In genomic region chr3:102995605-102996321, GRCm38 (mm10) we compare ENCODE assay signal across 8 mouse cellular contexts. TPM values are rescaled to one million over a fixed set of nuclear protein-coding genes. Genes with fewer than 3 reads are reported as not detected.
A peak's percentile ranks its signal among the peaks of the same experiment; 100 is the strongest.
DNase-seq lines count a peak whose midpoint lies in the region; ATAC-seq and TF ChIP-seq lines count a peak whose summit lies in the region.

Gene Sike1, plus strand, starts transcription at chr3:102995708.

- no peaks in the 10 kb centered on the region for H3K79me2 ChIP-seq in heart, adult 2 months (replicated peaks; ENCODE audit: control insufficient read depth, insufficient read depth, low read length)

- peaks cover 28% of the 10 kb centered on the region for H3K36me3 ChIP-seq in embryonic facial prominence, embryonic 13.5 days
- peaks cover 9% of the 10 kb centered on the region for H3K36me3 ChIP-seq in heart, adult 2 months (ENCODE audit: control insufficient read depth, insufficient read depth, low read length)
- H3K36me3 ChIP-seq in limb, embryonic 13.5 days: peaks cover 28% of the 10 kb centered on the region
- peaks cover 18% of the 10 kb centered on the region for H3K36me3 ChIP-seq in midbrain, embryonic 16.5 days (ENCODE audit: control insufficient read depth, insufficient read depth, low read length)

- ATAC-seq in embryonic facial prominence, embryonic 13.5 days (ENCODE audit: insufficient number of reproducible peaks, insufficient read depth, low FRiP score, low TSS enrichment, low read depth): peak; percentile 91
- ATAC-seq in limb, embryonic 13.5 days (ENCODE audit: low FRiP score, low read depth): peak; percentile 98
- peak; percentile 98 for ATAC-seq in midbrain, embryonic 16.5 days

- TF ChIP-seq POLR2A in heart, adult 2 months (IDR thresholded peaks at IDR 0.05; ENCODE audit: insufficient read depth, low read depth, low read length): peak; percentile 85

- intact Hi-C loops in heart, adult 2 months (cut with DNase I): loop anchor here (1.0 to 10.0 kb wide), 3 partner anchors 24 to 261 kb away; partner anchors contain the start of genes Nras and Tspan2

- H3K4me3 ChIP-seq in embryonic facial prominence, embryonic 13.5 days: peak within 1 kb of the TSS; percentile 74
- H3K4me3 ChIP-seq in heart, adult 2 months: peak within 1 kb of the TSS; percentile 72
- H3K4me3 ChIP-seq in limb, embryonic 13.5 days: peak within 1 kb of the TSS; percentile 70
- H3K4me3 ChIP-seq in midbrain, embryonic 16.5 days (ENCODE audit: low read depth, low read length): peak within 1 kb of the TSS; percentile 51

- H3K9ac ChIP-seq in embryonic facial prominence, embryonic 13.5 days: peak within 1 kb of the TSS; percentile 87
- peak within 1 kb of the TSS; percentile 91 for H3K9ac ChIP-seq in heart, adult 2 months (ENCODE audit: low read depth, low read length)
- H3K9ac ChIP-seq in limb, embryonic 13.5 days: peak within 1 kb of the TSS; percentile 85
- peak within 1 kb of the TSS; percentile 74 for H3K9ac ChIP-seq in midbrain, embryonic 16.5 days (ENCODE audit: low read depth, low read length)

- DNase-seq in 3134 (ENCODE audit: extremely low read depth, insufficient read length, low spot score): peak; percentile 94
- peak; percentile 97 for DNase-seq in adrenal gland, postnatal 36 days
- peak; percentile 97 for DNase-seq in heart, adult 2 months
- DNase-seq in kidney, adult 8-10 months: peak; percentile 92 to 94
- DNase-seq in spleen, postnatal 10 days (ENCODE audit: low spot score in 2 of 2): peak; percentile 85 to 95

- TF ChIP-seq CTCF in heart, adult 2 months (IDR thresholded peaks at IDR 0.05): no peak

- WGBS in embryonic facial prominence, embryonic 13.5 days: under 1% methylated on average over 60 of the region's 60 CpGs
- WGBS in heart, adult 2 months: 2% methylated on average over 56 of the region's 60 CpGs
- WGBS in limb, embryonic 13.5 days: under 1% methylated on average over 46 of the region's 60 CpGs
- WGBS in midbrain, embryonic 16.5 days: under 1% methylated on average over 49 of the region's 60 CpGs

- peak; percentile 85; the same call in 1 of the 2 replicates for TF ChIP-seq EP300 in heart, adult 2 months (IDR thresholded peaks at IDR 0.05; ENCODE audit: insufficient read depth, low read depth, low read length)

- peak within 1 kb of the TSS; percentile 88 for H3K27ac ChIP-seq in embryonic facial prominence, embryonic 13.5 days
- peak within 1 kb of the TSS; percentile 88 for H3K27ac ChIP-seq in heart, adult 2 months
- H3K27ac ChIP-seq in limb, embryonic 13.5 days: peak within 1 kb of the TSS; percentile 83
- H3K27ac ChIP-seq in midbrain, embryonic 16.5 days (ENCODE audit: low read length): peak within 1 kb of the TSS; percentile 77

- no peaks in the 10 kb centered on the region for H3K27me3 ChIP-seq in embryonic facial prominence, embryonic 13.5 days
- H3K27me3 ChIP-seq in heart, adult 2 months (ENCODE audit: control insufficient read depth, insufficient read depth, low read length): no peaks in the 10 kb centered on the region
- no peaks in the 10 kb centered on the region for H3K27me3 ChIP-seq in limb, embryonic 13.5 days
- H3K27me3 ChIP-seq in midbrain, embryonic 16.5 days (ENCODE audit: control insufficient read depth, insufficient read depth, low read depth, low read length): no peaks in the 10 kb centered on the region

- no peaks in the 10 kb centered on the region for H3K9me3 ChIP-seq in embryonic facial prominence, embryonic 13.5 days
- no peaks in the 10 kb centered on the region for H3K9me3 ChIP-seq in limb, embryonic 13.5 days
- H3K9me3 ChIP-seq in midbrain, embryonic 16.5 days (replicated peaks; ENCODE audit: control insufficient read depth, low read length, poor library complexity, severe bottlenecking): no peaks in the 10 kb centered on the region

- peak within 1 kb of the TSS; percentile 65 for H3K4me2 ChIP-seq in embryonic facial prominence, embryonic 13.5 days
- H3K4me2 ChIP-seq in limb, embryonic 13.5 days (replicated peaks): peak within 1 kb of the TSS; percentile 75
- H3K4me2 ChIP-seq in midbrain, embryonic 16.5 days (ENCODE audit: low read length): peak within 1 kb of the TSS; percentile 58

- peaks cover 14% of the 10 kb centered on the region for H3K4me1 ChIP-seq in embryonic facial prominence, embryonic 13.5 days
- H3K4me1 ChIP-seq in heart, adult 2 months (ENCODE audit: control insufficient read depth, insufficient read depth, low read length): peaks cover 6% of the 10 kb centered on the region
- H3K4me1 ChIP-seq in limb, embryonic 13.5 days: peaks cover 15% of the 10 kb centered on the region
- H3K4me1 ChIP-seq in midbrain, embryonic 16.5 days (ENCODE audit: control insufficient read depth, insufficient read depth, low read length): peaks cover 18% of the 10 kb centered on the region

RNA-seq across cellular contexts. Expression of gene Sike1, which starts in this region (rescaled TPM):
- total RNA-seq in adrenal gland, postnatal 36 days (2021): 10 to 100 TPM; 71.7 to 74.6 TPM
- 56.6 and 60.0 TPM in 2 replicates for polyA plus RNA-seq in embryonic facial prominence, embryonic 13.5 days (2015; fragmentation: Nextera tagmentation; extraction: Ambion mirVana)
- 10 to 100 TPM; 65.3 to 66.7 TPM for total RNA-seq in heart, adult 2 months (2021)
- polyA plus RNA-seq in heart, adult 2 months (2012; rRNA removed): 26.4 and 43.7 TPM in 2 replicates
- polyA plus RNA-seq in limb, embryonic 13.5 days (2015; fragmentation: Nextera tagmentation; extraction: Ambion mirVana): 56.1 and 60.1 TPM in 2 replicates
- polyA plus RNA-seq in midbrain, embryonic 16.5 days (2015; fragmentation: Nextera tagmentation; extraction: Ambion mirVana): 55.9 and 63.1 TPM in 2 replicates

Comparison
In these comparisons a context has a peak if more than half of its experiments do, and no peak if none do; other contexts are left out.
1. Peak in every context shown above with its lines: DNase-seq, ATAC-seq, H3K4me3 ChIP-seq and H3K27ac ChIP-seq.